Mouse (Mus musculus): ENCODE measurements around the gene Prr13.

Gene Prr13

DNA sequence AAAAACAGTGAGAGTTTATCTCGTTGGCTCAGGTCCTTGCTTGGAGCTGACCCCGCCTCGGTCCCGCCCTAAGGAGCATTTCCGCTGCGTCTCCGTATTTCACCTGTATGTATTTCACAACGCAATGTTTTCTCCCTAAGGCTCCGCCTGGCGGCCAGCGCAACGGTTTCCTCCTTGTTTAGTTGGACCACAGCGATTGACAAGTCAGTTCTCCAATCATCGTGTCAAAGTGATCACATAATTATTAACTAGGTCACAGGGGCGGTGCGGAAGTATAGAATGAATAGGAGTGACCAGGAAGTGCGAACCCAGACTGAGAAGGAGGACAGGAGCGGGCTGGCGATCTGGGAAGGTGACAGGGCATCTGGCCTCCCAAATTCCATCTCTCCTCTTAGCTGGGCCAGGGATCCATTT lies at the start of gene Prr13:
Gene Prr13, plus strand, starts transcription at position 125 of the 414 bp plus-strand sequence.
- DNase-seq (ENCODE audit: low spot score): peak; percentile 64

DNA sequence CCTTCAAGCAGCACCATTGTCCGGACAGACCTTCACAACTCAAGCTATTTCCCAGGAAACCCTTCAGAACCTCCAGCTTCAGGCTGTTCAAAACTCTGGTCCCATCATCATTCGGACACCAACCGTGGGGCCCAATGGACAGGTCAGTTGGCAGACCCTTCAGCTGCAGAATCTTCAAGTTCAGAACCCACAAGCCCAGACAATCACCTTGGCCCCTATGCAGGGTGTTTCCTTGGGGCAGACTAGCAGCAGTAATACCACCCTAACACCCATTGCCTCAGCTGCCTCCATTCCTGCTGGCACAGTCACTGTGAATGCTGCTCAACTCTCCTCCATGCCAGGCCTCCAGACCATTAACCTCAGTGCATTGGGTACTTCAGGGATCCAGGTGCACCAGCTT lies 49.5 kb upstream of the Prr13 start:
- DNase-seq (ENCODE audit: low spot score): no peak

DNA sequence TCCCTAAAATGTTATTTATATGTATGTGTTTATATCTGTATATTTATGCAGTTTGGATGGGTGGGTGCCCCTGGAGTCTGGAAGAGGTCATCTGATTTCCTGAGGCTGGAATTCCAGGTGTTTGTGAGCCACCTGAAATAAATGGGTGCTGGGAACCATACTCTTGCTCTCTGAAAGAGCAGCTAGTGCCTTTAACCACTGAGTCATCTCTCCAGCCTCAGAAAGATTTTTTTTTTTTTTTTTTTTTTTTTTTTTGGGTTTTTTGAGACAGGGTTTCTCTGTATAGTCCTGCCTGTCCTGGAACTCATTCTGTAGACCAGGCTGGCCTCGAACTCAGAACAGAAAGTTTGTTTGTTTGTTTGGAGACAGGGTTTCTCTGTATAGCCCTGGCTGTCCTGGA lies 47.8 kb upstream of the Prr13 start:
- DNase-seq (ENCODE audit: low spot score): no peak

- no peak for DNase-seq (ENCODE audit: low spot score)
Observed at GRCm38 (mm10) chr15:102413687-102414086, 45.1 kb upstream of the Prr13 start.

GRCm38 (mm10) chr15:102417524-102417923 lies 41.3 kb upstream of the Prr13 start:
- no peak for DNase-seq (ENCODE audit: low spot score)

DNA sequence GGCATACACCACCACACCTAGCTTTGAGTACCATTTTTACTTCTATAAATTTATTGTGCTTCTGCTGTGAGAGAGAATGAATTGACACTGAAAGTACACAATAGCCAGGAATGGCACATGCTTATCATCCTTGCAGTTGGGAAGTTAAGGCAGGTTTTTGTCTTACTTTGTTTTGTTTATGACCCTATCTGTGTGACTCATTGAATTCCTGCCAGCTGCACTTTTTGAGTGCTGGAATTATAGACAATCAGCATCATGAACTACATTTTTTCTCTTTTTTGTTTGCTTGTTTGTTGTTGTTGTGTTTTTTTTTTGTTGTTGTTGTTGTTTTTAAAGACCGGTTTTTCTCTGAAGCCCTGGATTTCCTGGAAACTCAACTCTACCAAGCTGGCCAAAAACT lies 37.8 kb upstream of the Prr13 start:
- DNase-seq (ENCODE audit: low spot score): no peak

DNA sequence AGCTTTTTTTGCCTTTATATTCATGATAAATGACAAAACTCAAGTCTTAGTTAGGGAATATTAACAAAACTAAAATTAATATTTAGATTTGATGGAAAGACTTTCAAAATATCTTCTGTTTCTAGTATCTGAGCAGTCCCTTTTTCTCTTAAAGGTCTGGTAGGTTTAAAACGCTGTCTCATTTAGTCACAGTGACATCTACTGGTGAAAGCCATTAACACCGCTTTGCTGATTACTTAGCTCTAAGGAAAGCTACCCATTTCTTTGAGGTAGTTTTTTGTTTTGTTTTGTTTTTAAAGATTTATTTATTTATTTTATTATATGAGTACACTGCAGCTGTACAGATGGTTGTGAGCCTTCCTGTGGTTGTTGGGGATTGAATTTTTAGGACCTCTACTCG lies 37.4 kb upstream of the Prr13 start:
- DNase-seq (ENCODE audit: low spot score): no peak

GRCm38 (mm10) chr15:102423602-102424240 lies 35.1 kb upstream of the Prr13 start:
- no peak for DNase-seq (ENCODE audit: low spot score)

GRCm38 (mm10) chr15:102424657-102425056 lies 34.2 kb upstream of the Prr13 start:
- no peak for DNase-seq (ENCODE audit: low spot score)

DNA sequence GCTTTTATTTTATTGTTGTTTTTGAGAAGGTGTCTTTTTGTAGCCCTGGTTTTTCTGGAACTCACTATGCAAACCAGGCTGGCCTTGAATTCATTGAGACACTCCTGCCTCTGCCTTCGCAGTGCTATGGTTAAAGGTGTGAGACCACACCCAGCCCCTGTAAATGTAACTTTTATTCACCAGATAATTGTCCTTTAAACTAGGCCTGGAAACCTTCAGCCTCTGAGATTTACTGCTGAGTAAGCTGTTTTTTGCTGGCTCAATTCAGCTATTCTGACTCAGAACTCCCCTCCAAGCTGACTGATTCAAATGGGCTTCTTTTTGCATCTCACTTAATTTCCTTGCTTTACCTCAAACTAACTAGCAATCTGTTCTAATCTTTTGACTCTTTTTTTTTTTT lies 31.9 kb upstream of the Prr13 start:
- DNase-seq (ENCODE audit: low spot score): no peak

DNA sequence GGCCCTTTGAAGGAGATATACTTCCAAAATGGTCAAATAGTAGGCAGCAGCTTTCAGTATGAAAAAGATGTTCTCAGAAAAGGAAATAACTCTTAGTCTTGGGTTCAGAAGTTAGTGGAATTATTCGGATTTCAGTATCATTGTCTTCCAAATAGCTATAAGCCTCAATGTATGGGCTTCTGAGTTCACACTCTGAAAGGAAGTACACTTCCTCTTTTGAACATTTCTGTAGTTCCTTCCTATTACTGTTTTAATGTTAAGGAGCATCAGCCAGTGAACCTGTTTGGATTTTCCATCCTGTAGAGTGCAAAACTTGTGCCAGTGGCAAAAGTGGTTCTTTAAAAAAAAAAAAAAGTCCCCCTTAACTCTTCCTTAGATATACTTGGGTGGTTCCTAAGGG lies 26.8 kb upstream of the Prr13 start:
- DNase-seq (ENCODE audit: low spot score): no peak

DNA sequence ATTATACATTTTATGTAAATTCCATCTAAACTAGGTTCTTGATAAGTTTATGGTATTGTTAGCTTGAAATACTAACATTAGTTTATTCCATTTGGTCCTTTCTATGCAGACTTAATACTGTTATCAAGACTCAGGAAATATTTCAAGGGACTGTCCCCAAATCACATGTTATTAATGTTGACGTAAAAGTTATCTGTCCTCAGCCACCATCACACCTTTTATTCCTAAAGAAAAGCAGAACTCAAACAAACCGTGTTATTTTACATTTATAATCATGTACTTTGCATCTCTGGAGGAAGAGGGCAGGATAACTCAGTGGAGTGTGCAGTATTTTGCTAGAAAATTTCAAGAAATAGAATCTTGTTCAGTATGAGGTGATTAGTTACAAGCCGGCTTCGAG lies 25.7 kb upstream of the Prr13 start:
- DNase-seq (ENCODE audit: low spot score): no peak

DNA sequence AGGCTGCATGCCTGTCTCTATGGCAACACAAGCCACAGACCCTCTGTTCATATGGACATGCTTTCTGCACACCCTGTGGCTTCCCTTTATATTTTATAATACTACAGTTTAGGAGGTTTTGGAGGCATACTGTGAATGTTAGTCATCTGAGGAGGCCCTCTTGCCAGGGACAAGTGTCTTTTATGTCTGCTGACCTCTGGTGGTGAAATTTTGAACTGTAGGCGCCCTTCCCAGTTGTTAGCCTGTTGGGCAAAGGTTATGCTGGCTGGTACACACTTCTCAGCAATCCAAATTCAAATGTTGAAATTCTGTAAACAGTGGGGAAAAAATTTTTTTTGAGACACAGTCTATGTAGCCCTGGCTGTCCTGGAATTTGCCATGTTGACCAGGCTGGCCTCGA lies 16.3 kb upstream of the Prr13 start:
- DNase-seq (ENCODE audit: low spot score): peak; percentile 80

- DNase-seq (ENCODE audit: low spot score): no peak
Observed at GRCm38 (mm10) chr15:102445146-102445545, 13.7 kb upstream of the Prr13 start, which contains the start of gene Amhr2. TSS of gene Amhr2 (plus strand) at chr15:102445367.

DNA sequence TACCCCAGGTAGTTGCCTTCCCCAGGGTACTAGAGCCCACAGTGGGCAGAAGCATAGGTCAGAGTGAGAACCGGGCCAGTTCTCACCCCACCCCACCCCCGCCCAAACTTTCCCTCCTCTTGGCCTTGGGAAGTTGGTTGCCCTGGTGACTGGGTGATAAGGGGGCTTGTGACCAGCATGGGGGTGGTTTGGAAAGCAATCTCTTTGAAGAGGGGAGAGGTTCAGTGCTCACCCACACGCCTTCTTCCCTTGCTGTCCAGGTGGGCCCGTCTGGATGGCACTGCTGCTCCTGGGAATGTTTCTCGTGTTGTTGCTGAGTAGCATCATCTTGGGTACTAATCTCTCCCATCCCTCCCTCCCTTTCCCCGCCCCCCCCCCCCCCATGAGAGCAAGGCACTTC lies 12.4 kb upstream of the Prr13 start:
- no peak for DNase-seq (ENCODE audit: low spot score)

DNA sequence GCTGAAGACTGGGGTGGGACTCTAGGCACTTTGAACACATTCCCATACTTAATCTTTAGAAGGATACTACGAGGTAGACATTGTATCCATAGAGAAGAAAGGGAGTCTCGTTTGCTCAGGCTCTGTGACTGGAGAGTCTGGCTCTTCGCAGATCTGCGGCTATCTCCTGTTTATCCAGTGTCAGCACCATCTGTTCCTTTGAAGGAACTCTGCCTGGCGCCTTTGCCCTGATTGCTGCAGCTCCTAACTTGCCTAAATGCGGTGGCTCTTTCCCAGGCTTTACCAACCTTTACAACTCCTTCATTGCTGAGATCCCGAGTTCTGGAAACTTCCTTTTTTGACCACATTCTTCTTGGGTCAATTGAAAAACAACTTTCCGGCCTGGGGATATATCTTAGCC lies 9.5 kb upstream of the Prr13 start:
- DNase-seq (ENCODE audit: low spot score): no peak

GRCm38 (mm10) chr15:102450928-102451327 lies 7.9 kb upstream of the Prr13 start:
- DNase-seq (ENCODE audit: low spot score): no peak

- DNase-seq (ENCODE audit: low spot score): no peak
Observed at GRCm38 (mm10) chr15:102451666-102452430, 7.0 kb upstream of the Prr13 start.

DNA sequence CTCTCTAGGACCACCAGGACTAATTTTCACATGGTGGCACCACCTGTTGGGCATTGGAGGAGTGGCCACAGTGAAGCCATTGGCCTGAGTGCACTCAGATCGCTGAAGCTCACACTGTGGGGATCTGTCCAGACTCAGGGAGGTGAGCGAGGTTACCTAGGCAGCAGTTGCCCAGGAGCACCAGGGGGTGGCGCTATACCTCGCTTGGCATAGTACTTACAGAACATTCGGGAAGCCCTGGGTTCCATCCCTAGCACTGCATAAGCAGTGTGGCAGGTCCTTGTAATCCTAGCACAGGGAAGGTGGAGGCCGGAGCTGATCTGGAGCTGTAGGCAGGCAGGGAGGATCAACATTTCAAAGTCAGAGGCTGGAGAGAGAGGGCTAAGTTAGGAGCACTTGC lies 2.8 kb upstream of the Prr13 start:
- no peak for DNase-seq (ENCODE audit: low spot score)

GRCm38 (mm10) chr15:102458050-102458736 lies 635 bp upstream of the Prr13 start:
- no peak for DNase-seq (ENCODE audit: low spot score)

GRCm38 (mm10) chr15:102459381-102459780 lies 553 bp downstream of the Prr13 start:
- no peak for DNase-seq (ENCODE audit: low spot score)

GRCm38 (mm10) chr15:102459847-102460246 lies 1.0 kb downstream of the Prr13 start:
- no peak for DNase-seq (ENCODE audit: low spot score)

DNA sequence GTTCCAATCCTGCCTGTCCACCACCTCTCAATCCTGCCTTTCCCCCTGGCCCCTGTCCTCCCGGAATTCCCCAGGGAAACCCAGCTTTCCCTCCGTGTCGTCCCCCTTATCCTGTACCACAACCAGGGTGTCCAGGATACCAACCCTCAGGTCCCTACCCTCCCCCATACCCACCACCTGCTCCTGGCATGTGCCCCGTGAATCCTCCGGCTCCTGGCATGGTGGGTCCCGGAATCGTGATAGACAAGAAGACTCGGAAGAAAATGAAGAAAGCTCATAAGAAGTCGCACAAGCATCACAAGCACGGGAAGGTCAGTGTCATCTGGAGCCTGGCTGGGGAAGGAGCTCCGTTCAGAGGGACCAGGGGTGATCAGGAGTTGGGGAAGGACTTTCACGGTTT lies 1.6 kb downstream of the Prr13 start:
- no peak for DNase-seq (ENCODE audit: low spot score)
